Mouse (Mus musculus): ENCODE measurements at regions not wholly inside any gene's neighbourhood (a gene's known extent, or its start where the extent isn't known, plus 50 kb on each side); places are given as distances from the start of the nearest gene placed in this dataset.
A peak's percentile ranks its signal among the peaks of the same experiment; 100 is the strongest.

DNA sequence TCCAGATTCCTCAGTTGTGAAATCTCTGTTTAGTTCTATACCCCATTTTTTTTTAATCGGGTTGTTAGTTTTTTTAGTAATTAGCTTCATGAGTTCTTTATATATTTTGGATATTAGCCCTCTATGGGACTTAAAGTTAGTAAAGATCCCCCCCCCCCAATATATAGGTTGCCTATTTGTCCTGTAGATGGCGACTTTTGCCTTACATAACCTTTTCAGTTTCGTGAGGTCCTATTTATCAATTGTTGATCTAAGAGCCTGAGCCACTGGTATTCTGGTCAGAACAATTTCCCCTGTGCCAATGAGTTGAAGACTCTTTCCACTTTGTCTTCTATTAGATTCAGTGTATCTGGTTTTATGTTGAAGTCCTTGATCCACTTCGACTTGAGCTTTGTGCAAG is 80.0 kb upstream of the Hpgds start:
- H3K4me3 ChIP-seq (ENCODE audit: low read depth, low read length): no peak overlapping the region
- 72% methylated on average over 4 of the region's 4 CpGs for WGBS
- H3K4me1 ChIP-seq (replicated peaks; ENCODE audit: control insufficient read depth, insufficient read depth, low read length): no peaks in the 10 kb centered on the region
- no peak overlapping the region for H3K4me2 ChIP-seq (replicated peaks; ENCODE audit: low read depth, low read length)
- ATAC-seq (ENCODE audit: low FRiP score) (no peak), DNase-seq (ENCODE audit: low spot score) (no peak)
- H3K27ac ChIP-seq (ENCODE audit: low read depth, low read length): no peak overlapping the region
- no peaks in the 10 kb centered on the region for H3K27me3 ChIP-seq (ENCODE audit: control insufficient read depth, insufficient read depth, low read length)
- no peak overlapping the region for H3K9ac ChIP-seq (ENCODE audit: low read depth, low read length)
- no peaks in the 10 kb centered on the region for H3K9me3 ChIP-seq (ENCODE audit: control insufficient read depth, low read length)
- H3K36me3 ChIP-seq (ENCODE audit: control insufficient read depth, insufficient read depth, low read length): no peaks in the 10 kb centered on the region

DNA sequence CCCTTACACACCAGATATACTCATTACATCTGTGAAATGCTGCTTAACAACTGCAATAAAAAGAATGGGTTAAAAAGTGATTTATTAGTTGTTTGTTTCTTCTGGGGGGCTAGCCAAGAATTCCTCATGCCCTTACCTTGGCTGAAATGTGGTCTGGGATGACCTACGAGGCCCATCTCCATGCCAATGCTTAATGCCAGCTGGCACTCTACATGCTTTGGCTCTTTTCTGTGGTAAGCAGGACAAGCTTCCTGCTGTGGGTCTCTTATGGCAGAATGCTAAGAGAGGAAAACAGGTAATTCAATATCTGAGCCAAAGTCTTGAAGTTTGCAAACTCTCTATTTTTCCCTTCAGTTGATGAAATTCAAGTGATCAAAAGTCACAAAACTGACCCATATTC is 117.9 kb upstream of the Hpgds start:
- no peaks in the 10 kb centered on the region for H3K9me3 ChIP-seq (ENCODE audit: control insufficient read depth, low read length)
- H3K4me2 ChIP-seq (replicated peaks; ENCODE audit: low read depth, low read length): no peak overlapping the region
- no peak for ATAC-seq (ENCODE audit: low FRiP score)
- no peaks in the 10 kb centered on the region for H3K36me3 ChIP-seq (ENCODE audit: control insufficient read depth, insufficient read depth, low read length)
- H3K27ac ChIP-seq (ENCODE audit: low read depth, low read length): no peak overlapping the region
- no peak overlapping the region for H3K9ac ChIP-seq (ENCODE audit: low read depth, low read length)
- WGBS: 91% methylated on average over 1 of the region's 1 CpGs
- no peaks in the 10 kb centered on the region for H3K4me1 ChIP-seq (replicated peaks; ENCODE audit: control insufficient read depth, insufficient read depth, low read length)
- no peak for DNase-seq (ENCODE audit: low spot score)
- H3K4me3 ChIP-seq (ENCODE audit: low read depth, low read length): no peak overlapping the region
- no peaks in the 10 kb centered on the region for H3K27me3 ChIP-seq (ENCODE audit: control insufficient read depth, insufficient read depth, low read length)

DNA sequence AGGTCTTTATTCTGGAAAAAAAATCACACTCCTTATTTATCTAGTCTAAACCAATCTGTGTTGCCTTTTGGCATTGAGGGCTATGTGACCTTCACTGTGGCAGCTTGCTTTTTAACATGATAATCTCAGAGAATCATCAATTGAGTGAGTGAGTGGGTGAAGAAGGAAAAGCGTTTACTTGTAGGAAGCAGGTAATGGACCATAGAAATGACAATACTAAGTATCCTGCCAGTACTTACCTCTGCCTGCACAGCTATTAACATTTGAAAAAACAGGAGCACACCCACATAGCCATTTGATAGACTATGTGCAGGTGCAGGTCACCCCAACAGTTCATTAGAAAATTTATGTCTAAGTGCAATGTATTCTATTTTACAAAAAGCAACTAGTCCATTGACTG is 110.2 kb upstream of the C130060K24Rik start:
- Histone ChIP-seq H3K9me3 (ENCODE audit: control insufficient read depth, low read length) (no peaks in the 10 kb centered on the region), H3K27me3 (ENCODE audit: control insufficient read depth, insufficient read depth, low read length) (no peaks in the 10 kb centered on the region), H3K27ac (ENCODE audit: low read depth, low read length) (no peak overlapping the region), H3K4me3 (ENCODE audit: low read depth, low read length) (no peak overlapping the region), H3K4me1 (replicated peaks; ENCODE audit: control insufficient read depth, insufficient read depth, low read length) (no peaks in the 10 kb centered on the region), H3K9ac (ENCODE audit: low read depth, low read length) (no peak overlapping the region), H3K4me2 (replicated peaks; ENCODE audit: low read depth, low read length) (no peak overlapping the region), H3K36me3 (ENCODE audit: control insufficient read depth, insufficient read depth, low read length) (no peaks in the 10 kb centered on the region)
- DNase-seq (ENCODE audit: low spot score) (no peak), ATAC-seq (ENCODE audit: low FRiP score) (no peak)
- WGBS: 79% methylated on average over 1 of the region's 1 CpGs

DNA sequence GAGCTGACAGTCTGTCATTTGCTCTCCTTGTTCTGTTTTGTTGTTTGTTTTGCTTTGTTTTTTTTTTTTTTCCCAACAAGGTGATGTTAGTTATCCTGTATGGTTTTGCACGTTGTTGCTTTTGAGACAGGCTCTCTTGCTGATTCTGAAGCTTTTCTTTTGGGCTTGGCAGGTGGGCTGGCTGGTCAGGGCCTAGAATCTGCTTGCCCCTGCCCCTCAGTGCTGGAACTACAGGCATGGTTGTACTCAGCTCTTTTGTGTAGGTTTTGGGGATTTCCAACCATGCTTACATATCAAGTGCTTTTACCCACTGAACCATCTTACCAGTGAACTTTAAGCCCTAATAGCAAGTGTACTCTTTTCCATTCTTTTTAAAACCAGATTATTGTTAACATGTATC is 70.7 kb upstream of the C130060K24Rik start:
- peak; percentile 23 for DNase-seq (ENCODE audit: low spot score)
- Histone ChIP-seq H3K4me3 (ENCODE audit: low read depth, low read length) (no peak overlapping the region), H3K4me1 (replicated peaks; ENCODE audit: control insufficient read depth, insufficient read depth, low read length) (no peaks in the 10 kb centered on the region), H3K4me2 (replicated peaks; ENCODE audit: low read depth, low read length) (no peak overlapping the region), H3K27ac (ENCODE audit: low read depth, low read length) (0 out of 2 replicates have a peak overlapping the region, but pooled peaks have one; percentile 30), H3K9me3 (ENCODE audit: control insufficient read depth, low read length) (no peaks in the 10 kb centered on the region), H3K9ac (ENCODE audit: low read depth, low read length) (no peak overlapping the region), H3K36me3 (ENCODE audit: control insufficient read depth, insufficient read depth, low read length) (no peaks in the 10 kb centered on the region), H3K27me3 (ENCODE audit: control insufficient read depth, insufficient read depth, low read length) (no peaks in the 10 kb centered on the region)
- WGBS: 14% methylated on average over 1 of the region's 1 CpGs
- no peak for ATAC-seq (ENCODE audit: low FRiP score)

DNA sequence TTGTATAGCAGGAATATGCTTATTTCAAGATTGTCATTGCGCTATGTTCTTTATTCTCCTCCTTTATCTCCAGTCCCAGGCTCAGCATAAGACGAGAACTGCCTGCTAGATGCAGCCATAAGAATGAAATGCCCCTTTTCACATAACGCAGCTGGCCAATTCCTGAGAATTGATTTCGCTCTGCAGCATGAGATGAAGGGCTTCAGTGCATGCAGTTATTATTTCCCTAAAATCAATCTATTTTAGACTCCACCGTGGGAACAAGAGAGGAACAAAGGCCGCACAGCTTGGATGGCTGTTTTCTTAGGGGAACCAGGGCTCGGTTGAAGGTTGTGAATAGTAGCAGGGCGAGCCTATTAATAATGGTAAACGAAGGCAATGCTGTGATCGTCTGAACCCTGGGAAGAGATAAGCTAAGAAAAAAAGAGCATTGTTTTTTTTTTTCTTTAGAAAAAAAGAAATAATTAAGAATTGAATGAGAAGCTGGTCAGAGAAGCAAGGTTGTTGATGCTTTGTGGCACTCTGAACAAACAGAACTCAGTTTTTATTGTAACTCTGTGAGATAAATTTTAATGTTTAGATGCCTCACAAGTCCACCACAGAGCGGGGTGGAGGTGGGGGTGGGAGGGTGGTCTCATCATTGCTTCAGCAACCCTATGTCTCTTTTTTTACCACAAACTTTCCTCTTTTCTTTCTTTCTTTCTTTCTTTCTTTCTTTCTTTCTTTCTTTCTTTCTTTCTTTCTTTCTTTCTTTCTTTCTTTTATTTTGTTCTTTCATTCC is 69.9 kb upstream of the C130060K24Rik start:
- no peaks in the 10 kb centered on the region for H3K27me3 ChIP-seq (ENCODE audit: control insufficient read depth, insufficient read depth, low read length)
- H3K27ac ChIP-seq (ENCODE audit: low read depth, low read length): peak overlapping the region; percentile 70
- no peak overlapping the region for H3K9ac ChIP-seq (ENCODE audit: low read depth, low read length)
- H3K4me3 ChIP-seq (ENCODE audit: low read depth, low read length): no peak overlapping the region
- 28% methylated on average over 11 of the region's 11 CpGs for WGBS
- peak; percentile 91 for ATAC-seq (ENCODE audit: low FRiP score)
- H3K4me1 ChIP-seq (replicated peaks; ENCODE audit: control insufficient read depth, insufficient read depth, low read length): no peaks in the 10 kb centered on the region
- H3K9me3 ChIP-seq (ENCODE audit: control insufficient read depth, low read length): no peaks in the 10 kb centered on the region
- H3K4me2 ChIP-seq (replicated peaks; ENCODE audit: low read depth, low read length): no peak overlapping the region
- H3K36me3 ChIP-seq (ENCODE audit: control insufficient read depth, insufficient read depth, low read length): no peaks in the 10 kb centered on the region
- DNase-seq (ENCODE audit: low spot score): peak; percentile 53

DNA sequence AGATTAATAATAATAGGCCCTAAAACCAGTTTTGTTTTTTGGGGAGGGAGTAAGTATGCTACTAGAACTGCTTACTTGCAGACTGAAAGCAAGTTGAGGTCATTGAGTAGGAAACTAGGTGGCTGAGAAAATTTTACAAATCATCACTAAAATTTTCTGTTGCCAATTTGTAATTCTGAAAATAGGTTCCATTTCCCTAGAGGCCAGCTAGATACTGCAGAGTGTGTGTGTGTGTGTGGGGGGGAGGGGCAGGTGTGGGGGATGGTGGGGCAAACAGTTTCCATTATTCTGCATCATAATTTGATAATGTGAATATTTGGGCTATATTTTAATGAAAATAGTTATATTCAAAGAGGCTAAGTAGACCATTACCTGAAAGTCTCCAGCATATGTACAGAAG is 69.1 kb upstream of the C130060K24Rik start:
- DNase-seq (ENCODE audit: low spot score) (no peak), ATAC-seq (ENCODE audit: low FRiP score) (0 out of 2 replicates have a peak, but pooled peaks have one; percentile 39)
- no peaks in the 10 kb centered on the region for H3K9me3 ChIP-seq (ENCODE audit: control insufficient read depth, low read length)
- H3K4me2 ChIP-seq (replicated peaks; ENCODE audit: low read depth, low read length): no peak overlapping the region
- H3K4me3 ChIP-seq (ENCODE audit: low read depth, low read length): no peak overlapping the region
- no peaks in the 10 kb centered on the region for H3K27me3 ChIP-seq (ENCODE audit: control insufficient read depth, insufficient read depth, low read length)
- no peak overlapping the region for H3K9ac ChIP-seq (ENCODE audit: low read depth, low read length)
- H3K4me1 ChIP-seq (replicated peaks; ENCODE audit: control insufficient read depth, insufficient read depth, low read length): no peaks in the 10 kb centered on the region
- H3K36me3 ChIP-seq (ENCODE audit: control insufficient read depth, insufficient read depth, low read length): no peaks in the 10 kb centered on the region
- no peak overlapping the region for H3K27ac ChIP-seq (ENCODE audit: low read depth, low read length)

Measured in hindbrain, embryonic 11.5 days (tissue).